Mouse (Mus musculus) E14TG2a.4 (cell line): ENCODE measurements around the gene Mkln1.

ENCODE experiments used
- CTCF ChIP-seq: conservative IDR thresholded peaks from 2 replicates; pipeline ENCODE4 v1.5.1; 2014; ENCODE audit warnings: low read length
- NANOG ChIP-seq: IDR thresholded peaks from 2 replicates; pipeline ENCODE4 v1.6.1; 2014; ENCODE audit warnings: borderline replicate concordance, low read length, mixed read lengths
- POU5F1 ChIP-seq: IDR thresholded peaks from 2 replicates; pipeline ENCODE4 v1.6.1; 2014; ENCODE audit warnings: low read length, borderline replicate concordance

DNA sequence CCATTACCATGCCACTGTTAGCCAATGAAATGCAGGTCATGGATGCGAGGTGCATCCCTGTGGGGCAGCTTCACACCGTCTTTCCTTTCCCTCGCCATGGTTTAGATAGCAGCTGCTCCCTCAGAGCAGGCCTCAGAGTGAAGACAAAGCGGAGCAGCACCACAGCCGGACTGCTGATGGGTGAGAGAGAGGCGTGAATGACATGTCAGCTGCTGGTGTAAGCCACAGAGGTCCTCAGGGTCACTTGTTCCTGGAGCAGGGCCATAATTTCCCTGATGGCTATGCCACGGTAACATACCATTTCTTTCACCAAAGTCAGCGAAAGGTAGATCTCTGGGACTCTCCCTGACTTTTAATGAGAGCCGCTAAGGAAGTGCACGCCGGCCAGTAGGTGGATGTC, 35.9 kb upstream of the Mkln1 start:
- no peak for TF ChIP-seq CTCF
- TF ChIP-seq NANOG = no peak
- no peak for TF ChIP-seq POU5F1
